Mouse (Mus musculus) ES-E14 (cell line): ENCODE measurements at regions not wholly inside any gene's neighbourhood (a gene's known extent, or its start where the extent isn't known, plus 50 kb on each side); places are given as distances from the start of the nearest gene placed in this dataset.

Experiments used
- DNase-seq: peaks from one replicate; pipeline ENCODE4 v3.0.0-alpha.2; 2013; ENCODE audit warnings: low read depth, low spot score
- H3K27ac ChIP-seq: 2 replicates; pipeline ENCODE4 v1.5.1; 2012; ENCODE audit warnings: low read depth, mild to moderate bottlenecking, low read length, moderate library complexity, mixed read lengths; ENCODE audit not compliant: poor library complexity, insufficient read depth, severe bottlenecking
- H3K36me3 ChIP-seq: 2 replicates; pipeline ENCODE4 v1.6.1; 2012; ENCODE audit warnings: mild to moderate bottlenecking, low read length, moderate library complexity, mixed read lengths; ENCODE audit not compliant: control insufficient read depth, poor library complexity, insufficient read depth, severe bottlenecking
- H3K4me1 ChIP-seq, 2 experiments: fragments of 150-350 bp in 1 of 2; sonication (generic) in 1 of 2; 2 replicates each; pipeline ENCODE4 v1.6.1; 2012; ENCODE audit warnings: low read length in 2 of 2, mild to moderate bottlenecking in 1 of 2, mixed read lengths in 1 of 2; ENCODE audit not compliant: control insufficient read depth in 2 of 2, insufficient read depth in 2 of 2, poor library complexity in 1 of 2
- H3K4me3 ChIP-seq, 2 experiments: fragments of 150-350 bp in 1 of 2; sonication (generic) in 1 of 2; 2 replicates each; pipeline ENCODE4 v1.5.1; 2012; ENCODE audit warnings: low read length in 2 of 2, low read depth in 1 of 2, mild to moderate bottlenecking in 1 of 2, mixed read lengths in 1 of 2; ENCODE audit not compliant: insufficient read depth in 1 of 2, poor library complexity in 1 of 2, severe bottlenecking in 1 of 2
- H3K9ac ChIP-seq: 2 replicates; pipeline ENCODE4 v1.6.1; 2012; ENCODE audit warnings: low read depth, mild to moderate bottlenecking, low read length, mixed read lengths; ENCODE audit not compliant: poor library complexity, insufficient read depth, severe bottlenecking
- H3K9me3 ChIP-seq: fragments of 150-350 bp; sonication (generic); 2 replicates; pipeline ENCODE4 v1.6.1; 2012; ENCODE audit warnings: low read depth, mild to moderate bottlenecking, low read length; ENCODE audit not compliant: control insufficient read depth, insufficient read depth
- MAFK ChIP-seq: IDR thresholded peaks from 2 replicates; pipeline ENCODE4 v1.6.1; 2014; ENCODE audit warnings: mild to moderate bottlenecking, low read depth, low read length, inconsistent platforms; ENCODE audit not compliant: insufficient read depth
- in situ Hi-C, 2 experiments: fragments of 600-800 bp; cut with MboI; formaldehyde crosslinking; loops; one replicate each; pipeline ENCODE4 v1.15.1; 2025; ENCODE audit warnings: low sequenced_read_pairs in 2 of 2, inconsistent platforms in 1 of 2; ENCODE audit not compliant: unreplicated experiment in 2 of 2

DNA sequence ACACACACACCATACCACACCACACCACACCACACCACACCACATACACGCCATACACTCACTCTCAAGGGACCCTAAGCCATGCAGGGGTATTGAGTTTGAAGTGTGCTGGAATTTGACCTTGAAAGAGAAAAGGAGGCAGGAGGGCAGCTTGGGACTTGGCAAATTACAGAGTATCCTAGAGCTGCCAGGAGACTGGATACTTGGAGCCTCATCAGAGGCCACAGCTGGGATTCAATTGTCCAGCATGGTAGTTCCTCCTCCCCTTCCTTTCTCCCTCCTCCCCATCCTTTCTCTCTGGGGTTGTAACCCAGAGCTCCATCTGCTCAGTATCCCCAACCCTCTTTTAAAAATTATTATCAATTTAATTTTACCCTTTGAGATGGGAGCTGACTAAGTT, 50.7 kb upstream of the Tarbp1 start:
- H3K4me3 ChIP-seq, result no peak overlapping the region
- no peak overlapping the region for H3K9ac ChIP-seq
- no peak for TF ChIP-seq MAFK

More for the DNA sequence above, 50.7 kb upstream of the Tarbp1 start:
- Histone ChIP-seq H3K4me1 (no peaks in the 10 kb centered on the region), H3K27ac (no peak overlapping the region), H3K36me3 (no peaks in the 10 kb centered on the region), H3K9me3 (no peaks in the 10 kb centered on the region)
- DNase-seq, result no peak
- in situ Hi-C loops, result no loop called here
